Mouse (Mus musculus) G1E-ER4 (cell line): ENCODE measurements around the gene Col1a2. TPM values are rescaled to one million over a fixed set of nuclear protein-coding genes. Genes with fewer than 3 reads are reported as not detected.

ENCODE experiments used
- GATA1 ChIP-seq: IDR thresholded peaks from one replicate; pipeline ENCODE4 v1.8.0; 2012; ENCODE audit warnings: low read length, inconsistent platforms
- polyA plus RNA-seq: library from polyadenylated mRNA; stranded (reverse); fragments of >175 nt; gene quantifications from 2 replicates; pipeline ENCODE4 v1.2.3, GENCODE M21; 2012

Gene Col1a2
- polyA plus RNA-seq, 1 experiment: 0.53 TPM

DNA sequence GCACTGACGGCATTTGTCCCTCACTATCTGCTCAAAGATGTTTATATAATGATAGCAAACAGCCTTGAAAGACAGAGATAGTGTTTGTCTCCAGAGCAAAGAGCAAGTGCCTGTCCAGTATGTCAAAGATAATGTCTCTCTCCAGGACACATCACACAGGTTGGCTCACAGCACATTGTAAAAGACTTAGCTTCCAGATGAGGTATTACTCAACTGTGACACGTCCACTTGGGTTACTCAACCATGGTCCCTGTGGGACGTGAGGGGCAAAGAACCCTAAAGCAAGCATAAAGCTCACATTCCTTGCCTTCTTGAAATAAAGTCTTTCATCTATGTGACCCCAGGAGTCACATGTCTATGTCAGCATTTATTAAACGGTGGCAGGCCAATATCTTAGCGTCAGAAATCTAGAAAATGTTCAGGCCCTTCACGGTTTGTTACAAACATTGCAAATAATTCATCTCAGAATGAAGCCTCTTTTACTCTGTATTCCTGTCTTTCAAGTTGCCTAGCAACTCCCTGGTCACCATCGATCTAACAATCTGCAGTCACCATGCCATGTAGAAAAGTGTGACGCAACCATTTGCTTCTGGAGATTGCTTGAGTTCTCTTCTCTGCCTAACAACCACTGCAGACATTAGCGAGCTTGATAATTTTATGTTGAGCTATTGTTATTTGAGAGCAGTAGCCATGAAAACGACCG is 45.4 kb downstream of the Col1a2 start:
- TF ChIP-seq GATA1: no peak

DNA sequence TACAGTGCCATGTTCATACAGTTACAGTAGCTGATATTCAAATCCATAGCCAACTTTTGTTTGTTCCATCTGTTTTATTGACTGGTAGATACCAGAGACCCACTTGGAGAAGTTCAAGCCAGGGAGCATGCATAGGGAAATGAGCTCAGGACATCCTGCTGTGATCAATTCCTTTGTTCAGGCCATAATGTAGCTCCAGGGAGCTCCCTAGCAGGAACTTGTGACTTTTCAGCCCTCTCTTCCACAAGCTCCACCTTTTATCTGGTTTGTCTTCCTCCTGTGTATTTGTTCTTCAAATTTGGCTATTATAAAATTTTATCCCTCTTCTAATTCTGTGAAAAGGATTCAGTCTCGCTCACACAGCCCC is 45.9 kb downstream of the Col1a2 start:
- TF ChIP-seq GATA1: no peak

DNA sequence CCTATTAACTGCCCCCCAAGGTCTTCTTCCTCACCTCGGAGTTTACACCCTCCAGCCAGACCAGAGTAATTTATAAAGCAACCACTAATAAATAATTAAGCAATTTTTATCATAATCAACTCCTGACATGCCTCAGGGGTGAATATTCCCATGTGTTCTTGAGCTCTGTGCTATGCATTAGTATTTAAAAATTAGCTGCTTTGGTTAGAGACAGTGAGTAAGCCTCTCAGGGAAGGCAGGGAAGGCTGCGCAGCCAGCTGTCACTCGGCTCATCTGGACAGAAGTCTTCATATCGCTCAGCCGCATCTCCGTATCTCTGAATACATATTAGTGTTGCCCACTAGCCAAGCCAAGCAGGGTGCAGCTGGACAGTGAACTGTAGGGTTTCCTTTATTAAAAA is 50.8 kb downstream of the Col1a2 start:
- no peak for TF ChIP-seq GATA1

DNA sequence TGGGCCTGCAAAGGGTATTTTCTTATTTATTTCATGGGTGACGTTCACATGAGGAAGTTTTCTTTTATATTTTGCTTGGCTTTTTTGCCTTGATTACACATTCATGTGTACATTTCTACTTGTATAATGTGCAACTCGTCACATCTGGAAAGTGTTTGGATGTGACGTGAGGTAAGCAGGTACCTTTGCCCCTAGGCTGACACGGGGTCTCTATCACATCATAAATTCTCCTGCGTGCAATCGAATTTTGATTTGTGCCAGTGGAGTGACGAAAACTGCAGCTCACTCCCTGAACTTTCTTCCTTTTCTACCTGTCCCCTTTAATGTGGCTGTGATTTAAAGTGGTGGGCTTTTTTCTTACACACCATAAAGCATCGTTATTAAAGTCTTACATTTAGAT is 52.5 kb downstream of the Col1a2 start:
- TF ChIP-seq GATA1: no peak

DNA sequence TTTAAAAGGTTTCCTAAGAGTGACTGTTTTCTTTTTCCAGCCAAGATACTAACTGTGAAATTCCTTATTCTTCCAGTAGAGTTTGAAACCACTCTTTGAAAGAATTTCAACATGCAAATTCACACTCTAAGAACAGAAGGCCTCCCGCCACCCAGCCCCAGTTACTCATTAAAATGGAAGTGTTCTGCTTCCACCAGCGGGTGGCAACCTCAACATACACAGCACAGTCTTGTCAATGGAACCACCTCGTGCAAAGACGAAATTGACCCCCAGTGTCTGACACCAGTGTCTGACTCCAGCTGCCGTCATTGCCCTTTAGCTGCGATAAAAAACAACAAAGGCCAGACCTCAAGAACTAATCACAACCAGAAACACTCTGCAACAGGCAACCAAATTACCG is 53.1 kb downstream of the Col1a2 start:
- no peak for TF ChIP-seq GATA1

DNA sequence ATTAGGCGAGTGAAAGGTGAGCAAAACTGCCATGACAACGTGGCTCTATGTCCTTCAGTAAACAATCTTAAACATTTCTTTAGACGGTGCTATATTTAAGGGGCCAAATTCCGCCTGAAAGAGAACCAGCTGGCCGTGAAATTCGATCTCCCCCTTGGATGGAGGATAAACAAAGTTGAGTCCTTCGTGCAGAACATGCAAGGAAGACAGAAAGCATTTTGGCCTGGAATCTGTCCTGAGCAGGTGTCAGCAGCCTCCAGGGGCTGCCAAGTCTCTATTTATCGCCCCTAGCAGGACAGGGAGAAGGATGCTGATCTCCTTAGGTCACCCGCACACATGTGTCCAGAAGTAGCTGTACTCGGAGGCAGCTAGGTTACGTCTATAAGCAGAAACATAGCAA is 56.5 kb downstream of the Col1a2 start:
- TF ChIP-seq GATA1: no peak

DNA sequence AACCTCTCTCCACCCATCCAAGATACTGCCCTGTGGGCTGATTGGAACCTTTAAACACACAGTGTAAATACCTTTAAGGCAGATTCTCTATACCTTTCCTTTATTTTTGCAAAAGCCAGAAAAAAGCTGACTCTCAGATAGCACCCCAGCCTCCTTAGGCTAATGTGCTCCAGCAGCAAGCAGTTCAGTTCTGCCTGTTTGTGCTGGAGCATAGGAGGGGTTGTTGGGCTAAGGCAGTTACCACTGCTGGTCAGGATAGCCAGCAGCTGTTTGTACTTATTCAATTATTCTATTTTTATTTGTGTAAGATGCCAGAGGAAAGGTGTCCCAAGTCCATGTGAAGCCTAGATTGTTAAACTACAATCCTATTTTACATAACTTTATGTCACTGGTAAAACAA is 57.0 kb downstream of the Col1a2 start:
- TF ChIP-seq GATA1: no peak

DNA sequence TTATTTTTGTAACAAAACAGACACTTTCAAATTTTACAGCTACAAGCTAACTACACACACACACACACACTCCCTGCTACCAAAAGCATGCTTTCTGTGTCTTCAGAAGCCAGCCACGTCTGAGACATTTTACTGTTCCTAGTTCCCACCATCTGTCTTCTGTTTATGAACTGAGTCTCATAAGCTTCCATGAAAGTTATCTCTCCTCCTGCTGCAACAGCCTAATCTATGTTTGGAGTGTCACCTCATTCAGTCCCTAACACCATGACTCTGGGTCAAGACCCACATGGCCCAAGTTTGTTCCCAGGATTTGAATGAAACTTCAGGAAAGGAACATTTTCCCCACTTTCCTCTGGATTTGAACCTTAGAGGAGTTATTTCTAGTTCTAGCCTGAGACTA is 57.8 kb downstream of the Col1a2 start:
- TF ChIP-seq GATA1: no peak

DNA sequence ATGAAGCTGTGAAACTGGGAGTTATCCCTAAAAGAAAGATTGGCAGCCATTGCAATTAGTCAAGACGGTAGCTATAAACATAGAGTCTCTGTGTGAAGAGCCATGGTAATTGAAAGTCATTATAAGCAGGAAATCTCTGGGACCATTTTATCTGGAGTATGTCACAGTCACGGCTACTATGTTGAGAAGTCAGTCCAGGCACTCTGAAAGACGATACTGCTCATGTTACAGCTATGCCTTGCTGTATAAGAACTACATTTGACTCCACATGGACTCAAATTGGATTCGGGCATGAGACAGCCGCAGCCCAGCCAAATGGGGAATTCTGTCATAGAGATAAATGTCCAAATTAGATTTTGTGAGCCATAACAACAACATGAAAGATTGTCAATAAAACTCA is 58.9 kb downstream of the Col1a2 start:
- no peak for TF ChIP-seq GATA1

DNA sequence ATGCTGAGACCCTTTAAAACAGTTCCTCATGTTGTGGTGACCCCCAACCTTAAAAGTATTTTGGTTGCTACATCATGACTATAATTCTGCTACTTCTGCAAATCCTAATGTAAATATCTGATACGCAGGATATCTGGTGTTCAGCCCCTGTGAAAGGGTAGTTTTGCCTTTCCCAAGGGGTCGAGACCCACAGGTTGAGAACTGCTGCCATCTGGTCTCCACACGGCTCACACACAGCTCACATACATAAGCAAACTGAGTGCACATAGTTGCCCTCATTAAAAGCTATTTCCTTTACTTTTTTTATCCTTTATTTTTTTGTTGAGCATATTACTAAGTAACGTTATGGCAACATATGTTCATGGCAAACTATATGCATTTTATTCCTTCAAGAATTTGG is 65.8 kb downstream of the Col1a2 start:
- no peak for TF ChIP-seq GATA1

DNA sequence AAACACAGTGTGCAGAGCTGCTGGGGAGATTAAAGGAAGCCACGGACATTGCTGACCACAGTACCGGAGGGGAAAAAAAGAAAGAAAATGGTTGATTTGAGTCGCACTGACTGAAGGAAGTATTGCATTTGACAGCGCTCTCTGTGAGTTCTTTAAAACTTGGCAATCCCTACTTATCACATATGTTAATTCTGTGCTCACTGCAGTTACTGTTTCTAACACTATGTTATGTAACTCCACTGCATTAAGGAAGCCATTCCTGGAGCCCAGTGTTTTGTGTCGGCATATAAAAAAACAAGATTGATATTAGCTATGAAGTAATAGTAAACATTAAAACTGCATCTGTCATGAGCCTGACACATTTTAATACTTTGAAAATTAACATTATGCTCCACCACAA is 73.1 kb downstream of the Col1a2 start:
- TF ChIP-seq GATA1: no peak

DNA sequence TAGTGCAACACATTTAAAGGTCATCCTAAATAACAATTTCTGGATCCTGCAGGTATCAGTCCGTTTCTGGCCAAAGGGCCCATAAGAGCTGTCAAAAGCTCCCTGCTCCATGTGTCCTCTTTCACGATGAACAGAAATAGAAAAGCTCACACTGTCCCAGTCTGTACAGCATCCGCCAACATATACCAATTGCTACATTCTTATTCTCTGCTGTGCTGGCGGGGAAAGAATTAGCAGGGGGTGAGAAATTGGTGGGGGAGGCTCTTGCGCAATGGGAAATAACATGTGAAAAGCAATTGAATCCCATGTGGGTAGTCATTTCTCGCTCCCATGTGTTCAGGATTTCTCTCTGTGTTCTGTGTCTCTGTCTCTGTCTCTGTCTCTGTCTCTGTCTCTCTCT is 73.7 kb downstream of the Col1a2 start:
- no peak for TF ChIP-seq GATA1

DNA sequence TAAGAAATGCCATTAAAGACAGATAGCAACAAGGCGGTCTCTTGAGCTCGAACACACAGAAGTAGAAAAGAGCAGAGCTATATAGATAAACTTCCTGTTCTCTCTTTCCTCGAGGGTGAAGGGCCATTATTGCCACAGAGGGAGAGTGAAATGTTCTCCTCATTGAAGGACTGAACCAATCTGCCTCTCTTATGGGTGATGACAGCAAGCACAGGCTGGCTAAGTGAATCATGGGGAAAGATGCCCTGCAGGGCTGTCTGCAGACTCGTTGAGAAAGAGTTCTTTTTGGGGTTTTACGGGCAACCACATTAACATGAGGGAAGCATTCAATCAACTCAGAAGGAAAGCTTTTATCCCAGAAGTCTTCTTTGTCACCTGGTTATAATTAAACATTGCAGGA is 75.0 kb downstream of the Col1a2 start:
- no peak for TF ChIP-seq GATA1

DNA sequence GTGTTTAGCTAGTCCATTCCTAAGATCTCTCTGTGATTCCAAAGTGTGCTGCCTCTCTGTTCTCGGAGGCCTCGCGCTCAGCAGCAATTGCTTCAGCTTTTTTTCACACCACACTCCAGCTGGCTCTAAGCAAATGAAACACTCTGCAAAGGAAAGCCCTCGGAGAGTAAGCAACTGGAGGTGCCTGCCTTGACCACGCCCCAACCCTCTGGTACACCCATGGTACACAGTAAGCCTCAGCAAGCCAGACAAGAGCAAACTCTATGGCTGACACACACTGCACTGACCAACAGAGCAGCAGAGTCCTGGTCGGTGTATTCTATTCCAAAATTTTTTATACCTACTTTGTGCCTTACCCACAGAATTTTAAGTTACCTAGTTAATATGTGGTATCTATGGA is 78.9 kb downstream of the Col1a2 start:
- TF ChIP-seq GATA1: no peak

DNA sequence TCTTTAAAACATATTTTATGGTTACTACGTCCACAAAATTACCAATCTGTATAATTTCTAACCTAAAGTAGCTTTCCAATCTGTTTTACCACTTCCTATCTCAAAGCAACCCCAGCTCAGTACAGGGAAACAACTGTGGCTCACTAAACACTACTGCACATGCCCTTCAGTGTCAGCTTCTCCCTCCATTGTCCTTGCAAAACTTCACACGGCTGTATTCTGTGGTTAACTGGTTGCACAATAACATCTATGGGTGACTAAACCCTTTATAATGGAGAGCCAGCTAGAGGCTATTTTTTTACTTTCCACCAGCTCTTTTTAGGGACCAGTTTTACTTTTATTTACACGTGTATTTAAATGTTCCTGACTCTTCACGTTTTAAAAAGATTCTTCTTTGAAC is 83.3 kb downstream of the Col1a2 start:
- no peak for TF ChIP-seq GATA1

DNA sequence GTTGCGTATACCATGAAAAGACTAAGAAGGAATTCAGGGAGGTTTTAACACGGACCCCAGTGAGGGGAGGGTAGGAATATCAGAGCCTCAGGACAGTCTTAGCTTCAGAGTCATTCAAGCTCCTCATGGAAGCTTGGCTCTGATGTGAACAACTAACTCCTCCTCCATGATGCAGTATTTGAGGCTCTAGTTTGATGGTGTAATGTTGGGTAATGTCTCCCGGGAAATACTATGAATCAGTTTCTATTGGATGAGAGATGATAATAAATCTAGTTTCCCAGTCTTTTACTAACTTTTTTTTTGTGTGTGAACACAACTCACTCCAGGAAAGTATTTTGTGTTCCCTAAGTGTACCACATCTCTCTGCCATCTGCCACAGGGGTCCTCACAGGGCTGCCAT is 84.1 kb downstream of the Col1a2 start:
- no peak for TF ChIP-seq GATA1

DNA sequence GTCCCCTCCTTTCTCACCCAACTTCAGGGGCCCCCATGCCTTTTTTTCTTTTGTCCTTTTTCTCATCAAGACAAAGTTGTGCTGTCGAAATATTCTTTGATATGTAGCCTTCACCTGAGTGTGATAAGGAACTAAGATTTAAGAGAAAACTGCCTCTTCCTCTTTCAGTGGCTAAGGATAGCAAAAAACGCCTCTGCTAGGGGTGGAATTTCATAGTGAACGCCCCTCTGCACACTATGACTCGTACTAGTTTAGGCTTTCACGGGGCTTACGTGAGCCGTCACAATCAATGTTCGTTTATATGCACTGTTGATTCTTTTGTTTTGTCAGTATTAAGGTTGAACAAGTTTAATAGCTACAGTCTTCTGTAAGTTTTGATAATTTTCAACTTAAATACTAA is 85.5 kb downstream of the Col1a2 start:
- TF ChIP-seq GATA1: no peak

Other genes with a start within 250 kb of the Col1a2 start
- 12.3 and 17.6 TPM in 2 replicates for gene Casd1, start 96.0 kb downstream of the Col1a2 start, polyA plus RNA-seq
- gene Sgce, start 242.4 kb downstream of the Col1a2 start, polyA plus RNA-seq: not detected in 2 replicates
- not detected in 2 replicates for gene Peg10, start 242.5 kb downstream of the Col1a2 start, polyA plus RNA-seq